Mouse (Mus musculus): ENCODE results near the gene Kif1b.

Gene Kif1b

GRCm38 (mm10) chr4:149313558-149314253 is 6.2 kb upstream of the Kif1b start:
- DNase-seq = no peak

DNA sequence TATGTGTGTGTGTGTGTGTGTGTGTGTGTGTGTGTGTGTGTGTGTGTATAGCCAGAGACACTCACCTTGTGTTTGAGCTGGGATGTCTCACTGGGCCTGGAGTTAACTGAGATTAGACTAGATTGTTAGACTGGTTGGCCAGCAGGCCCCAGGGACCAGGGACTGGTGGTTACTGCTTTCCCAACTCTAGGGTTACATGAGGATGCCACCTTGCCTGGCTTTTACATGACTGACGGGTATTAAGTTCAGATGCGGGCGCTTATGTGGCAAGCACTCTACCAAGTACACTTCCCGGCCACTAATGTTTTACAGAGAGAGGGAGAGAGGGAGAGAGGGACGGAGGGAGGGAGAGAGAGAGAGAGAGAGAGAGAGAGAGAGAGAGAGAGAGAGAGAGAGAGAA is 4.5 kb upstream of the Kif1b start:
- no peak for DNase-seq

GRCm38 (mm10) chr4:149308491-149308820 is 963 bp upstream of the Kif1b start:
- DNase-seq = no peak

DNA sequence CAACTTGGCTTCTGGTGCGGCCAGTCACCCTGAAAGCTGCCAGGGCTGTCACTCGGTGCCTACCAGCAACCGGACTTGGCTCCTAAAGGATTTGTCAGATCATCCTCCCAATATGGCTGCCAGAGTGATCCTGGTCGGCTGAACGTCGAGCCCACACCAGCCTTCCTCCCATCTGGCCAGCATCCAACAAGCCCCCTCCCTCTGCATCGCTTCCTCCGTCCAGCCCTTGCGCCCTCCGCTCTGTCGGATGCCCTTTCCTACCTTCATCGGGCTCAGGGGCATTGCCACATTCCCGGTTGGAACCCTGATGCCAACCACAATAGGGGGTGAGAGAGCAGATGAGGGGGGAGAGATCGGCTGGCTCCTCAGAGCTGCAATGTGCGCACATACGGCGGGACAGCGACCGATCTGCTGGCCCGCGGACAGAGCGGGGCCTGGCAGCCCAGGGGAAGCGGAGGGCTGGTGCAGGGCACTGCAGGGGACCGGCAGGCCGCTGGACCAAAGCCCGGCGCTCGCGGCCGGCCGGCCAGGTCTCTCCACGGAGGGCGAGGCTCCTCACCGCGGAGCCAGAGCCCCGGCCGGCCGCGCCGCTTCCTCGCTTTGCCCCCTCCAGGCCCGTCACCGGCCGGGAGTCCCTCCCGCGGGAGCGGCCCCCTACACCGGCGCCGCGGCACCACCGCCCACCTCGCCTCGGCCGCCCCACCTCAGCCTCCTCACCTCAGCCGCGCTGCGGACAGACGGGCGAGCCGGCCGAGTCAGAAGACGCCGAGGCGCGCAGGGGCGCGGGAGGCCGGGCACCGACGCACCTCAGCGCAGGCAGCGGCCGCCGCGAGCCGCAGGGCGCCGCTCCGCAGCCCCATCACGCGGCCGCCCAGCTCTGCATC is 539 bp downstream of the Kif1b start:
- DNase-seq = peak; percentile 13 to 26

DNA sequence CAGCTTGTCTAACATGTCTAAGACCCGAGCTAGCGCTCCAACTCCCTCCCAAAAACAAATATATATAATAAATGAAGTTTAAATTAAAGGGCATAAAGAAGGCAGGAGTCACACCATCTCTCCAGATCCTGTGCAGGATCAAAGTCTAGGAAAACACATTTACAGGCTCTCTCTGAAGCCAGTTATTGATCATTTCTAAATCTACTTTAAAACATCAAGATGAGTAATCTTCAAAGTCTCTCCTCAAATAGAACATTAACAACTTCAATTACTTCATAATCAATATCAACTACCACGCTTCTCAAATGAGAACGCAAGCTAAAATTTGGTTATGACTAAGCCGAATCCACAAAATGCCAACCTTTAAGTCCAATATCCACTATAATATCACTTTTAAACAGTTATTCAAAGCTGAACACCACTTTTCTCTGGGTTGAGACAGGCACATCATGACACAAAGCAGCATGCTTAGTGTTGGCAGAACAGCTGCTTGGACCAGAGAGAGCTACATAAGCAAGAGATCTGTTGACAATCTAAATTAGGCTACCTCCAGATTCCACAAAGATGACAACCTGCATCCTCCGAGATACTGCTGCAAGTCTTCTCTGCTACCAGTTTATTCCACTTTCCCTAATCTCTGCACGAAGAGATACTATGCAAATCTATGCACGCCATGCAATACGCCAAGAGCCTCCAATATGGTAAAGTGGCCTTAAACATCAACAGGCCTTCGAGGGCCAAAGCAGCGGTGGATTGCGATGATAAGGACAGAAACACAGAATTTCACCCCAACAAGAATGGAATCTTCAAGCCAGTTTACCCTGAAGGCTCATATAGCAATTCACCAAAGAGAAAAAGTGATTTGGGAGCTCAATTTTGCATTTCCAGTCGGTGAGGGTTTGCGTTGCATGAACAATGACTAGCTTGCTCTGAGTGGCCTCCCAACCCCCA is 1.5 kb downstream of the Kif1b start:
- no peak for DNase-seq

GRCm38 (mm10) chr4:149304466-149304865 is 3.0 kb downstream of the Kif1b start:
- DNase-seq = no peak

- no peak for DNase-seq
Observed at GRCm38 (mm10) chr4:149303502-149303901, 4.0 kb downstream of the Kif1b start.

GRCm38 (mm10) chr4:149302751-149303150 is 4.7 kb downstream of the Kif1b start:
- DNase-seq = no peak

DNA sequence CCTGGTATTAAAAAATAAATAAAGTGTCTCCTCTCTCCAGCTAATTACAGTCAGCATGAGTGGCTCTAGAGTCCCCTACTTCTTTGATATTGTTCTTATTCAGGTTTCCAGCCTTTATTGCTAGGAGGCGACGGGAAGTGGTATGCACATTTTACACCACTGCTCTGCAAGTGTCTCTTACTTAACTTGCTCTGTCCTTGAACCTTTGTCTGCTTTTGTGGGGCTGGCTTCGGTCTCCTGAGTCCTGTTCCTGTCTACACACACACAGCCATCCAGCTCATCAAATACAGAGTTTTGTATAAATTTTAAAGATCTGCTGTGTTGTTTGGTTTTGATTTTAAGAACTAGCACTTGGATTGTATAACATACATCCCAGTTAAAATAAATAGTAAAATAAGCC is 5.4 kb downstream of the Kif1b start:
- no peak for DNase-seq

DNA sequence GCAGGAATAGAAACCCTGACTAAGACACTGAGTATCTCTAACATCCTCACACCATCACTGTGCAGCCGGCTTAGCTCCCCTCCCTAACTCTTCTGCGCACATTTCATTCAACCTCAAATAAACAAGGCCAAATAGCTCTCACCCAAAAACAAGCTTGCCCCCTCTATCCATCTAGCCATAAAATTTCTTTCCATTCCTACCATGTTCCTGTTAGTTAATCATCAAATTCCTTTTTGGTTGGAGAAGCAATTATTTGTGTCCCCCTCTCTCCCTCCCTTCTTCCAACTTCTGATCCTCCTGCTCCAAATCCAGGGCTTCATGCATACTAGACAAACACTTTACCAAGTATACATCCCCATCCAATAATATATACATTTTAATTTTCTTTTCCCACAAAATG is 11.0 kb downstream of the Kif1b start:
- no peak for DNase-seq

DNA sequence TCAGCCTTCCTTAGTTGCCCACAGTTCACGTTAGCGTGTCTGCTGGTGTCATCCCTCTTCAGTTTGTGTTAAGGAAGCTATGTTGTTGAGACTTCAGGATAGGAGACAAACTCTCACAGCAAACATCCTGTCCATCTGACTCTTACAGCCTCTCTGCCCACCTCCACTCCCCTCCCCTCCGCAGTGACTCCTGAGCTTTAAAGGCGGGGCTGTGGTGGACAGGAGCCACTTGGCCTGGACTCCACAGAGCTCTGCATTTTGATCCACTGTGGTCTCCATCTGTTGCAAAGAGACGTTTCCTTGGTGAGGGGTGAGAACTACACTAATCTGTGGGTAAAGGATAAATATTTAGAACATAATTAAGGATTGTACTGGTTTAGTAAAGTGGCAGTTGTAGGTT is 14.5 kb downstream of the Kif1b start:
- DNase-seq = no peak

GRCm38 (mm10) chr4:149291061-149291460 is 16.4 kb downstream of the Kif1b start:
- no peak for DNase-seq

- DNase-seq = no peak
Observed at GRCm38 (mm10) chr4:149290157-149290750, 17.2 kb downstream of the Kif1b start.

DNA sequence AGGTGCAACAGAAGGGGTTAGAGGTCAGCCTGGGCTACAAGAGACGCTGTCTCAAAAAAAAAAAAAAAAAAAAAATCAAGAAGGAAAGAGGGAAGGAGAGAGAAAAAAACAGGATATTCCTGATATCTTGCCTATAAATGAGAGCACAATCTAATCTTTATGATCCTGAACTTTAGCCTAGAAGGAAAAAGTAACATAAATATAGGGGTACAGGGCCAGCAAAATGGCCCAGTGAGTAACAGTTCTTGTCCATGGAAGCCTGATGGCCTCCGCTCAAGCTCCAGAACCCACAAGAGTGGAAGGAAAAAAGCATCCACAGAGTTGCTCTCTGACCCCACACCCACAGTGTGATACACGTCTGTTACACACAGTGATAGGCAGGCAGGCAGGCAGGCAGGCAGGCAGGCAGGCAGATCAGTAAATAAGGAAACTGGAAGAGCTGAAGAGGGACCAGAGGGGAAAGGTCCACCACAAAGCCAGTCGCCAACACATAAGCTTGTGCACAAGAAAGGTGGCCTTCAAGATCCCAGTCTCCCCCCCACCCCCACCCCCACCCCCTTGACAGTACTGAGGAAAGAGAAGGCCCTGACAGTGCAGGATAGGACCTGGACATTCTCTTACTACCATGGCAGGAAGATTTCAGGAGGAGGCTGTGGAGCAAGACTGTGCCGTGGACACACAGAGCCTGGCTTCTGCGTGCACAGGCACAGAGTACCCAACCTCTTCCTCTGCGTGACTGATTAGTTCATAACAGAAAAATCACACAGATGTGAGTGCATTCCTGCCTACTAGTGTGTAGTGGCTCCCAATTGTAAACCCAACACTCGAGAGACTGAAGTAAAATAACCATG is 21.0 kb downstream of the Kif1b start:
- DNase-seq = no peak

- DNase-seq = no peak
Observed at GRCm38 (mm10) chr4:149285691-149286090, 21.8 kb downstream of the Kif1b start.

DNA sequence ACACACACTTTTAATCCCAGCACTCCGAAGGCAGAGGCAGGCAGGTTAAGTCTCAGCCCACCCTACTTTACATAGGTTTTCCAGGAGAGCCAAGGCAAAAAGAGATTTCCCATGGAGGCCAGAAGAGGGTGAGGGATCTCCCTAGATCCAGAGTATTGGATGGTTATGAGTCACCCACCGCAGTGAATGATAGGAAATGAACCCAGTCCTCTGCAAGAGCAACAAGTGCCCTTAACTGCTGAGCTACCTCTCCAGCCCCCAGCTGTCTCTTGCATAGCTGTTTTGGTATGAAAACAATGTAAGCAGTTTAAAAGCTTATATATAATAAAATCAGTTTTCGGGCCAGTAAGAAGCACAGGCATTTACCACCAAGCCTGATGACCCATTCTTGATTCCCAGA is 24.5 kb downstream of the Kif1b start:
- DNase-seq = no peak

DNA sequence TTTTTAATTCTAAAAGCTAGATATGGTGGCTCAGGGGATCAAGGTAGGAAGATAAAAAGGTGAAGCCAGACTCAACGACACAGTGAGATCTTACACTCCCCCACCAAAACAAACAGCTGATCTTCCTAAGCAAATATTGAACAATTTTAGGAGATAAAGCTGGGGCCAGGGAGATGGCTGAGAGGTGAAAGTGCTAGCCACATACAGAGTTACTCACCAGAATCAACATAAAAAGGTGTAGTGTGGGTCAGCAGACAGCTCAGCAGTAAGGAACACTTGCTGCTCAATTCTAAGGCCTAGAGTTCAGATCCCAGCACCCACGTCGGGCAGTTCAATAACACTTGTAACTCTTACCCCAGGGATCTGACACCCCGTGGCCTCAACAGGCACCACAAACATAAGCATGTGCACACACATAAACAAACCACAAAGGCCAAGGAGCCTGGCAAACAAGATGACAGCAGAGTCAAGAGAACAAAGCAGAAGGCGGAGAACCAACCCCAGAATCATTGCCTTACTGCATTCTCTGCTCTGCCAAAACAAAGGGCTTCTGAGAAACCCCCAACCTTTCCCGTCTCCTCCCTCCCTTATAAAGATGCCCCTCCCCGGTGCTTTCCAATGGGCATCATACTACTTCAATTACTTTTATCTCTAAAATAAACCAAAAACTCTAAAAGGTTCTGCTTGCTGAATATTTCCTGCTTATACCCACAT is 25.3 kb downstream of the Kif1b start:
- DNase-seq = no peak

- no peak for DNase-seq
Observed at GRCm38 (mm10) chr4:149277571-149277970, 29.9 kb downstream of the Kif1b start.

- DNase-seq = no peak
Observed at GRCm38 (mm10) chr4:149273128-149273527, 34.4 kb downstream of the Kif1b start.

GRCm38 (mm10) chr4:149270541-149270940 is 37.0 kb downstream of the Kif1b start:
- no peak for DNase-seq

GRCm38 (mm10) chr4:149269026-149269425 is 38.5 kb downstream of the Kif1b start:
- no peak for DNase-seq

Measured in spleen, adult 18-20 months (tissue).